Mouse (Mus musculus): ENCODE data around the gene Btbd11. TPM values are rescaled to one million over a fixed set of nuclear protein-coding genes. Genes with fewer than 3 reads are reported as not detected.
A peak's percentile ranks its signal among the peaks of the same experiment; 100 is the strongest.

Btbd11 gene
- total RNA-seq (2012; rRNA removed), result 6.0 and 10.1 TPM in 2 replicates
- total RNA-seq (2014; rRNA removed), result 15.4 and 16.5 TPM in 2 replicates
- 16.7 and 18.5 TPM in 2 replicates for polyA plus RNA-seq (2012; ENCODE audit: insufficient read length, low read depth)

DNA sequence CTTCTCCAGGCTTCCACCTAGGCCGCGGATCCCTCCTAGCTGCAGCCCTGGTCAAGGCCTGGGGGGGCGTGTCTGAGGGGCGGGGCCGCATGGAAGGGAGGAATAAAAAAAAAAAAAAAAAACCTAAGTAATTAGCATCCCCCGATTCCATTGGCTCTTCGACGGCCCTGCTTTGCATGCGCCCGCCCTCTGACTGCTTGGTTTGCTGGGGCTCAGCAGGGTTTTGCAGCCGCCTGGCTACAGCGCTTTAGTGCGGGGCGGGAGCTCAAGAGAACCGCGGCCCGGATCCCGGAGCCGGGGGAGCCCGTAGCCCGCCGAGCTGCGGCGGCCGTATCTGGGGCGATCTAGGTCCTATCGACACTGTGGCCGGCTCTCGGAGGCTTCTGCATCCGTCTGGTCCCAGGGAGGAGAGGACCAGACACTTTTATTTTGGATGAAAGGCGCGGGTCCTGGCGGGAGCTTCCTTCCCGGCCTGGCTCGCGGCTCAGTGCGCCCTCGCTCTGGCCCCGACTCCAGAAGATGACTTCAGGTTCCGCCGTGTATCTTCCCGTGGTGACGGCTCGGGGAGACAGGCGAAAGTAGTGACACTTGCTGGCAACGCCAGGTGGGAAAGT is at the start of gene Btbd11:
Gene Btbd11, plus strand, starts transcription at position 210 of the 614 bp plus-strand sequence.
- Histone ChIP-seq H3K4me1 (ENCODE audit: control insufficient read depth in 1 of 2, insufficient read depth in 2 of 2) (peaks cover under 1 to 33% of the 10 kb centered on the region in 2 experiments; a peak in 2 of 4 replicates), H3K79me2 (replicated peaks; ENCODE audit: control insufficient read depth, extremely low read depth, insufficient read depth, poor library complexity, severe bottlenecking) (no peaks in the 10 kb centered on the region), H3K9ac (ENCODE audit: insufficient read depth, low read depth) (peak within 1 kb of the TSS; percentile 73), H3K4me3 (replicated peaks in 1 of 3; ENCODE audit: low read depth in 2 of 3, low read length in 2 of 3, poor library complexity in 1 of 3) (peak within 1 kb of the TSS; percentile 54 to 73 (median 62)), H3K36me3 (replicated peaks in 1 of 2; ENCODE audit: control insufficient read depth in 1 of 2, insufficient read depth in 1 of 2, low read length in 1 of 2) (peaks cover 0 to 10% of the 10 kb centered on the region in 2 experiments), H3K9me3 (replicated peaks; ENCODE audit: low read length) (peaks cover 8% of the 10 kb centered on the region), H3K4me2 (ENCODE audit: insufficient read depth, low read depth, poor library complexity, severe bottlenecking) (peak within 1 kb of the TSS; percentile 47), H3K27ac (ENCODE audit: insufficient read depth, low read depth) (peak within 1 kb of the TSS; percentile 17; the same call in 1 of the 2 replicates), H3K27me3 (replicated peaks) (no peaks in the 10 kb centered on the region)
- dilution Hi-C loops (cut with MboI; ENCODE audit: extremely low pct_ligation_motif_present, extremely low pct_unique_long_range_greater_than_20kb, low sequenced_read_pairs), result no loop called here
- DNase-seq (ENCODE audit: extremely low read depth), result peak; percentile 95
- in situ Hi-C loops (cut with MboI; ENCODE audit: low pct_ligation_motif_present, low pct_unique_long_range_greater_than_20kb, low sequenced_read_pairs), result loop anchor here (5.0 to 10.0 kb wide), 3 partner anchors 92 to 271 kb away; no protein-coding TSS in a partner anchor
- no peak for TF ChIP-seq EP300 (IDR thresholded peaks at IDR 0.05; ENCODE audit: low read length)
- no peak for TF ChIP-seq ZC3H11A (IDR thresholded peaks at IDR 0.05; ENCODE audit: low read depth, low read length)
- no peak for TF ChIP-seq BHLHE40 (IDR thresholded peaks at IDR 0.05; ENCODE audit: low read depth, low read length)
- no peak; the same call in 1 of the 2 replicates for TF ChIP-seq ZKSCAN1 (IDR thresholded peaks at IDR 0.05; ENCODE audit: borderline replicate concordance, low read depth, low read length)
- peak; percentile 55; the same call in 1 of the 2 replicates for TF ChIP-seq MXI1 (IDR thresholded peaks at IDR 0.05; ENCODE audit: low read depth, low read length)
- peak; percentile 91 for TF ChIP-seq UBTF (IDR thresholded peaks at IDR 0.05; ENCODE audit: low read depth, low read length)
- no peak for TF ChIP-seq SMC3 (IDR thresholded peaks at IDR 0.05; ENCODE audit: low read depth, low read length)
- peak; percentile 31 for TF ChIP-seq ETS1 (conservative IDR thresholded peaks at IDR 0.05; ENCODE audit: low read depth, low read length)
- TF ChIP-seq ZMIZ1 (IDR thresholded peaks at IDR 0.05; ENCODE audit: low read depth, low read length), result peak; percentile 95
- peak; percentile 98 for TF ChIP-seq POLR2A (IDR thresholded peaks at IDR 0.05; ENCODE audit: low read depth, low read length)
- TF ChIP-seq JUND (conservative IDR thresholded peaks at IDR 0.05; ENCODE audit: low read depth, low read length), result no peak
- no peak for TF ChIP-seq JUN (IDR thresholded peaks at IDR 0.05; ENCODE audit: insufficient read depth, low read depth, low read length)
- TF ChIP-seq NELFE (IDR thresholded peaks at IDR 0.05; ENCODE audit: low read depth, low read length), result peak; percentile 95
- TF ChIP-seq MEF2A (IDR thresholded peaks at IDR 0.05; ENCODE audit: borderline replicate concordance, low read depth, low read length), result no peak
- no peak; the same call in 1 of the 2 replicates for TF ChIP-seq CHD2 (IDR thresholded peaks at IDR 0.05; ENCODE audit: low read length)
- no peak for TF ChIP-seq GABPA (IDR thresholded peaks at IDR 0.05; ENCODE audit: insufficient replicate concordance, low read depth, low read length)
- peak; percentile 82 for TF ChIP-seq TBP (conservative IDR thresholded peaks at IDR 0.05; ENCODE audit: low read depth, low read length)
- peak; percentile 2; the same call in 1 of the 2 replicates for TF ChIP-seq MAX (IDR thresholded peaks at IDR 0.05; ENCODE audit: low read length)
- TF ChIP-seq MAFK (IDR thresholded peaks at IDR 0.05; ENCODE audit: insufficient replicate concordance, low read length), result no peak
- no peak for TF ChIP-seq MAZ (IDR thresholded peaks at IDR 0.05; ENCODE audit: low read depth, low read length)
- no peak for TF ChIP-seq MYC (IDR thresholded peaks at IDR 0.05; ENCODE audit: low read depth, low read length)
- no peak for TF ChIP-seq E2F4 (IDR thresholded peaks at IDR 0.05; ENCODE audit: insufficient replicate concordance, low read depth, low read length)
- TF ChIP-seq USF2 (conservative IDR thresholded peaks at IDR 0.05; ENCODE audit: low read depth, low read length), result no peak
- peak; percentile 26; the same call in 1 of the 2 replicates for TF ChIP-seq NRF1 (IDR thresholded peaks at IDR 0.05; ENCODE audit: low read depth, low read length)
- TF ChIP-seq ZNF384 (IDR thresholded peaks at IDR 0.05; ENCODE audit: low read depth, low read length), result peak; percentile 99
- TF ChIP-seq USF1 (IDR thresholded peaks at IDR 0.05; ENCODE audit: low read depth, low read length), result no peak
- no peak; the same call in 1 of the 2 replicates for TF ChIP-seq IRF4 (IDR thresholded peaks at IDR 0.05; ENCODE audit: low read depth, low read length)
- no peak for TF ChIP-seq RAD21 (IDR thresholded peaks at IDR 0.05; ENCODE audit: low read depth, low read length)
- peak; percentile 11; the same call in 1 of the 2 replicates for TF ChIP-seq HCFC1 (IDR thresholded peaks at IDR 0.05; ENCODE audit: low read depth, low read length)
- 0 out of 2 replicates have a peak, but pooled peaks have one; percentile 29 for TF ChIP-seq RCOR1 (conservative IDR thresholded peaks at IDR 0.05; ENCODE audit: low read depth, low read length)
- no peak for TF ChIP-seq PAX5 (IDR thresholded peaks at IDR 0.05; ENCODE audit: low read length)
- no peak for TF ChIP-seq CTCF (conservative IDR thresholded peaks at IDR 0.05 in 1 of 2, IDR thresholded peaks at IDR 0.05 in 1 of 2; ENCODE audit: low read depth in 2 of 2, low read length in 2 of 2)
- TF ChIP-seq POLR2AphosphoS2 (IDR thresholded peaks at IDR 0.05; ENCODE audit: low read depth, low read length), result 0 out of 2 replicates have a peak, but pooled peaks have one; percentile 32
- TF ChIP-seq CHD1 (IDR thresholded peaks at IDR 0.05; ENCODE audit: low read depth, low read length), result no peak
- TF ChIP-seq TCF12 (IDR thresholded peaks at IDR 0.05; ENCODE audit: low read depth, low read length), result peak; percentile 95
- no peak; the same call in none of the 2 replicates for TF ChIP-seq SIN3A (IDR thresholded peaks at IDR 0.05; ENCODE audit: low read length)
- no peak for TF ChIP-seq KAT2A (IDR thresholded peaks at IDR 0.05; ENCODE audit: insufficient replicate concordance, low read length)
- peak; percentile 37; the same call in 1 of the 2 replicates for TF ChIP-seq ELF1 (IDR thresholded peaks at IDR 0.05; ENCODE audit: low read depth, low read length)

All from CH12.LX (cell line).